ENCODE assay signal across 9 mouse cellular contexts in genomic region chr17:86170164-86170958, GRCm38 (mm10). TPM values are rescaled to one million over a fixed set of nuclear protein-coding genes. Genes with fewer than 3 reads are reported as not detected.
DNase-seq lines count a peak whose midpoint lies in the region; ATAC-seq and TF ChIP-seq lines count a peak whose summit lies in the region.
"Had no signal": no experiment of that assay in that cellular context is flagged by ENCODE, and none has a peak within 500 bp of the region (broad histone marks: within the 10 kb centered on the region; RNA-seq: fewer than 3 reads in every experiment).

No protein-coding gene starts in this region.

- TF ChIP-seq POLR2A in CH12.LX (IDR thresholded peaks at IDR 0.05; ENCODE audit: low read depth, low read length), result no peak

- no peak for ATAC-seq in heart, embryonic 16.5 days (replicated peaks; ENCODE audit: extremely low read depth, insufficient read depth, low FRiP score)
- peak; percentile 19; the same call in 1 of the 2 replicates for ATAC-seq in megakaryocyte, adult 5-6 weeks (ENCODE audit: poor library complexity, severe bottlenecking)

- no peak for TF ChIP-seq CTCF in gastrocnemius, adult 2 months (IDR thresholded peaks at IDR 0.05)
- TF ChIP-seq CTCF in CH12.LX (conservative IDR thresholded peaks at IDR 0.05 in 1 of 2, IDR thresholded peaks at IDR 0.05 in 1 of 2; ENCODE audit: low read depth in 2 of 2, low read length in 2 of 2), result no peak

- peaks cover 6 to 49% of the 10 kb centered on the region in 2 experiments for H3K4me1 ChIP-seq in CH12.LX (ENCODE audit: control insufficient read depth in 1 of 2, insufficient read depth in 2 of 2)
- H3K4me1 ChIP-seq in heart, embryonic 16.5 days (ENCODE audit: control insufficient read depth, insufficient read depth, low read length), result peaks cover 26% of the 10 kb centered on the region

- H3K27ac ChIP-seq in gastrocnemius, adult 2 months, result no peak overlapping the region
- no peak overlapping the region for H3K27ac ChIP-seq in CH12.LX (ENCODE audit: insufficient read depth, low read depth)
- H3K27ac ChIP-seq in heart, embryonic 16.5 days (ENCODE audit: low read length), result no peak overlapping the region

- 56% methylated on average over 9 of the region's 9 CpGs for WGBS in heart, embryonic 16.5 days

- DNase-seq in gastrocnemius, adult 2 months, result no peak
- no peak for DNase-seq in gastrocnemius, postnatal 25 days
- DNase-seq in CH12.LX (ENCODE audit: extremely low read depth), result no peak
- no peak for DNase-seq in urinary bladder, postnatal 36 days (ENCODE audit: low spot score in 2 of 2)
- no peak for DNase-seq in gastrocnemius, postnatal 36 days
- no peak for DNase-seq in gastrocnemius, postnatal 4 days (ENCODE audit: low spot score in 2 of 2)
- DNase-seq: cerebellum, adult 11 months had no signal

- H3K9me3 ChIP-seq in CH12.LX (replicated peaks; ENCODE audit: low read length), result no peaks in the 10 kb centered on the region
- H3K9me3 ChIP-seq in heart, embryonic 16.5 days (replicated peaks; ENCODE audit: control insufficient read depth, low read length), result no peaks in the 10 kb centered on the region

- TF ChIP-seq EP300 in CH12.LX (IDR thresholded peaks at IDR 0.05; ENCODE audit: low read length), result no peak

- peaks cover 18 to 49% of the 10 kb centered on the region in 2 experiments for H3K36me3 ChIP-seq in CH12.LX (replicated peaks in 1 of 2; ENCODE audit: control insufficient read depth in 1 of 2, insufficient read depth in 1 of 2, low read length in 1 of 2)
- H3K36me3 ChIP-seq in heart, embryonic 16.5 days (ENCODE audit: control insufficient read depth, insufficient read depth), result no peaks in the 10 kb centered on the region; the same call in 1 of the 2 replicates

- H3K79me2 ChIP-seq in CH12.LX (replicated peaks; ENCODE audit: control insufficient read depth, extremely low read depth, insufficient read depth, poor library complexity, severe bottlenecking), result peaks cover 48% of the 10 kb centered on the region

- intact Hi-C loops in gastrocnemius, adult 2 months (cut with DNase I), result no loop called here
- intact Hi-C loops in gastrocnemius, postnatal 36 days (cut with DNase I), result no loop called here

- H3K4me3 ChIP-seq in gastrocnemius, adult 2 months, result peak overlapping the region; percentile 79; the same call in 1 of the 2 replicates
- peak overlapping the region; percentile 6 to 86 (median 80) for H3K4me3 ChIP-seq in CH12.LX (replicated peaks in 1 of 3; ENCODE audit: low read depth in 2 of 3, low read length in 2 of 3, poor library complexity in 1 of 3)
- H3K4me3 ChIP-seq in heart, embryonic 16.5 days (ENCODE audit: low read length), result peak overlapping the region; percentile 90

- in situ Hi-C loops in CH12.LX (cut with MboI; ENCODE audit: low pct_ligation_motif_present, low pct_unique_long_range_greater_than_20kb, low sequenced_read_pairs), result no loop called here

- TF ChIP-seq RAD21 in CH12.LX (IDR thresholded peaks at IDR 0.05; ENCODE audit: low read depth, low read length), result no peak

- peak overlapping the region; percentile 86 for H3K4me2 ChIP-seq in CH12.LX (ENCODE audit: insufficient read depth, low read depth, poor library complexity, severe bottlenecking)
- H3K4me2 ChIP-seq in heart, embryonic 16.5 days (ENCODE audit: low read depth, low read length), result peak overlapping the region; percentile 94

- no peaks in the 10 kb centered on the region for H3K27me3 ChIP-seq in CH12.LX (replicated peaks)
- no peaks in the 10 kb centered on the region for H3K27me3 ChIP-seq in heart, embryonic 16.5 days (ENCODE audit: control insufficient read depth, insufficient read depth, low read length)

- H3K9ac ChIP-seq in CH12.LX (ENCODE audit: insufficient read depth, low read depth), result peak overlapping the region; percentile 86; the same call in 1 of the 2 replicates
- H3K9ac ChIP-seq in heart, embryonic 16.5 days (ENCODE audit: low read length), result peak overlapping the region; percentile 87

- dilution Hi-C loops in CH12.LX (cut with MboI; ENCODE audit: extremely low pct_ligation_motif_present, extremely low pct_unique_long_range_greater_than_20kb, low sequenced_read_pairs), result no loop called here

TF ChIP-seq in CH12.LX, 34 proteins besides CTCF, POLR2A, EP300 and RAD21:
- TF ChIP-seq ZKSCAN1 (IDR thresholded peaks at IDR 0.05; ENCODE audit: borderline replicate concordance, low read depth, low read length), result no peak

RNA-seq across cellular contexts. Expression of gene Prkce, which starts 2.8 kb away (rescaled TPM):
- total RNA-seq in gastrocnemius, adult 2 months (2021), result 10 to 100 TPM in 1 of 2 experiments, 1 to 10 TPM in 1; 9.3 to 10.2 TPM
- 1 to 10 TPM; 6.9 to 7.4 TPM for total RNA-seq in gastrocnemius, postnatal 25 days (2021)
- total RNA-seq in CH12.LX (2012; rRNA removed), result 10.2 and 11.4 TPM in 2 replicates
- 4.0 and 4.1 TPM in 2 replicates for total RNA-seq in CH12.LX (2014; rRNA removed)
- polyA plus RNA-seq in CH12.LX (2012; ENCODE audit: insufficient read length, low read depth), result 10.7 and 13.2 TPM in 2 replicates
- 6.0 and 8.2 TPM in 2 replicates for polyA plus RNA-seq in heart, embryonic 16.5 days (2015; fragmentation: Nextera tagmentation; extraction: Ambion mirVana)
- total RNA-seq in megakaryocyte, adult 5-6 weeks (2015), result 7.3 and 8.1 TPM in 2 replicates
- total RNA-seq in megakaryocyte, adult 5-6 weeks (2017), result 3.5 and 13.3 TPM in 2 replicates
- 1 to 10 TPM; 7.9 to 8.2 TPM for total RNA-seq in gastrocnemius, postnatal 36 days (2021)
- 10 to 100 TPM; 12.3 to 13.0 TPM for total RNA-seq in gastrocnemius, postnatal 4 days (2021)

RNA-seq across cellular contexts. Expression of gene Srbd1, which starts 25.4 kb away (rescaled TPM):
- 1 to 10 TPM; 5.5 to 8.0 TPM for total RNA-seq in gastrocnemius, adult 2 months (2021)
- total RNA-seq in gastrocnemius, postnatal 25 days (2021), result 1 to 10 TPM; 4.7 to 5.3 TPM
- 21.5 and 24.9 TPM in 2 replicates for total RNA-seq in CH12.LX (2012; rRNA removed)
- 24.8 and 25.7 TPM in 2 replicates for total RNA-seq in CH12.LX (2014; rRNA removed)
- 33.0 and 34.5 TPM in 2 replicates for polyA plus RNA-seq in CH12.LX (2012; ENCODE audit: insufficient read length, low read depth)
- polyA plus RNA-seq in heart, embryonic 16.5 days (2015; fragmentation: Nextera tagmentation; extraction: Ambion mirVana), result 11.5 and 12.0 TPM in 2 replicates
- total RNA-seq in megakaryocyte, adult 5-6 weeks (2015), result 15.8 and 17.2 TPM in 2 replicates
- total RNA-seq in megakaryocyte, adult 5-6 weeks (2017), result 19.5 and 24.9 TPM in 2 replicates
- 1 to 10 TPM; 4.4 to 5.5 TPM for total RNA-seq in gastrocnemius, postnatal 36 days (2021)
- total RNA-seq in gastrocnemius, postnatal 4 days (2021), result 10 to 100 TPM; 15.0 to 16.4 TPM
